Mouse (Mus musculus) neural tube, embryonic 14.5 days (tissue): ENCODE results near the gene Hic1. TPM values are rescaled to one million over a fixed set of nuclear protein-coding genes. Genes with fewer than 3 reads are reported as not detected.

Experiments used
- ATAC-seq: fragments of 200-750 bp; cut with Nextera tagmentation; 2 replicates; pipeline ENCODE4 v1.8.0; 2017; ENCODE audit warnings: low read depth, mild to moderate bottlenecking, moderate TSS enrichment, moderate library complexity
- H3K27ac ChIP-seq: fragments of 300-500 bp; sonication (generic); 2 replicates; pipeline ENCODE4 v1.5.1; 2014; ENCODE audit warnings: low read depth, mild to moderate bottlenecking, control low read depth, low read length, moderate library complexity, mixed read lengths
- H3K27me3 ChIP-seq: fragments of 300-500 bp; sonication (generic); 2 replicates; pipeline ENCODE4 v1.6.1; 2014; ENCODE audit warnings: low read length; ENCODE audit not compliant: control insufficient read depth, insufficient read depth
- H3K36me3 ChIP-seq: fragments of 300-500 bp; sonication (generic); 2 replicates; pipeline ENCODE4 v1.6.1; 2014; ENCODE audit warnings: low read length, mixed read lengths; ENCODE audit not compliant: control insufficient read depth, insufficient read depth
- H3K4me1 ChIP-seq: fragments of 300-500 bp; sonication (generic); 2 replicates; pipeline ENCODE4 v1.6.1; 2014; ENCODE audit warnings: low read length; ENCODE audit not compliant: control insufficient read depth, insufficient read depth
- H3K4me2 ChIP-seq: fragments of 300-500 bp; sonication (generic); 2 replicates; pipeline ENCODE4 v1.6.1; 2014; ENCODE audit warnings: mild to moderate bottlenecking, low read depth, low read length, control low read depth
- H3K4me3 ChIP-seq: fragments of 300-500 bp; sonication (generic); 2 replicates; pipeline ENCODE4 v1.5.1; 2014; ENCODE audit warnings: low read depth, low read length, control low read depth, mixed read lengths
- H3K9ac ChIP-seq: fragments of 300-500 bp; sonication (generic); replicated peaks from 2 replicates; pipeline ENCODE4 v1.6.1; 2014; ENCODE audit warnings: low read depth, mild to moderate bottlenecking, control low read depth, low read length, mixed read lengths
- H3K9me3 ChIP-seq: fragments of 300-500 bp; sonication (generic); 2 replicates; pipeline ENCODE4 v1.6.1; 2016; ENCODE audit warnings: low read length; ENCODE audit not compliant: control insufficient read depth
- WGBS: fragments of 180-500 bp; shearing (Covaris S2); extraction: QIAGEN DNeasy Blood & Tissue Kit; methylation state at CpG from one replicate; pipeline ENCODE4 v1.1.7; 2014; 5-methylcytosine and 5-hydroxymethylcytosine counted together
- polyA plus RNA-seq: library from polyadenylated mRNA; unstranded; fragments of >200 nt; fragmentation: Nextera tagmentation; extraction: Ambion mirVana; gene quantifications from 2 replicates; pipeline ENCODE4 v1.2.1, GENCODE M21; 2014

The Hic1 gene
- polyA plus RNA-seq, 1 experiment from 2014 or later: 0.33 TPM

DNA sequence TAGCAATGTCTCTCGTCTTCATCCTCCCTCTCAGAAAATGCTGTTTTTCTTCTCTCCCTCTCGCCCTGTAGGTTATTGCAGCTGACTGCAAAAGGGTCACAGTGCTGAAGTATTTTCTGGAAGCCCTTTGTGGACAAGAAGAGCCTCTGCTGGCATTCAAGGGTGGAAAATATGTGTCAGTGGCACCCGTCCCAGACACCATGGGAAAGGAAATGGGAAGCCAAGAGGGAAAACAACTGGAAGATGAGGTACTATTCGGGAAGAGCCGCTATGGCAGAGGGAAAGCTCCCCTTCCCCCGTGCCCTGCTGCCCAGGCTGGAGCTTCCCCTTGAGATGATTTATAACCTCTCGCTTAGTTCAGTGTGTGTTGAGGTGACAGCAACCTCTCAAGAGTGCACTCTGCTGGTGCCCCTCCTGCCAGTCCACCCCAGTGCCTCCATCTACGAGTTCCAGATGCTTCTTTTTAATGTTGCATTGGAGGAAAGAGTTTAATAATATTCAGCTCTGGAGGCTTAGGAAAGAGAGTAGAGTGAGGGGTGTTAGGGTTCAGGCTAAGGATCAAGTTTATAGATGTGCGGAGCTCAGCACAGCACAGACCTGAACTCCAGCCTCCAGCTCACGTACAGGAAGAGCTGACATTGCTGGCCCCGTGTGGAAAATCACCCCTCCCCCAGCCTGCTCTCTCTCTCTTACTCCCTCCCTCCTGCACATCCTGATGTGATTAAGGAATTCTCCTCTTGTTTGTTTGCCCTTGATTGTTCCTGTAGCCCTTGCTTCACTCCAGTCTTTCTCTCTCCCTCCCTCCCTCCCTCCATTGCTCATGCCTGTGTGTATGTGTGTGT lies 30.0 kb downstream of the Hic1 start:
- Histone ChIP-seq H3K4me2 (no peak overlapping the region), H3K4me3 (no peak overlapping the region), H3K36me3 (peaks cover 13% of the 10 kb centered on the region), H3K27ac (peak overlapping the region; percentile 45; the same call in 1 of the 2 replicates), H3K9ac (0 out of 2 replicates have a peak overlapping the region, but pooled peaks have one; percentile 25), H3K9me3 (no peaks in the 10 kb centered on the region), H3K27me3 (no peaks in the 10 kb centered on the region), H3K4me1 (peaks cover 13% of the 10 kb centered on the region; the same call in 1 of the 2 replicates)
- peak; percentile 28; the same call in 1 of the 2 replicates for ATAC-seq
- WGBS: 33% methylated on average over 11 of the region's 11 CpGs

DNA sequence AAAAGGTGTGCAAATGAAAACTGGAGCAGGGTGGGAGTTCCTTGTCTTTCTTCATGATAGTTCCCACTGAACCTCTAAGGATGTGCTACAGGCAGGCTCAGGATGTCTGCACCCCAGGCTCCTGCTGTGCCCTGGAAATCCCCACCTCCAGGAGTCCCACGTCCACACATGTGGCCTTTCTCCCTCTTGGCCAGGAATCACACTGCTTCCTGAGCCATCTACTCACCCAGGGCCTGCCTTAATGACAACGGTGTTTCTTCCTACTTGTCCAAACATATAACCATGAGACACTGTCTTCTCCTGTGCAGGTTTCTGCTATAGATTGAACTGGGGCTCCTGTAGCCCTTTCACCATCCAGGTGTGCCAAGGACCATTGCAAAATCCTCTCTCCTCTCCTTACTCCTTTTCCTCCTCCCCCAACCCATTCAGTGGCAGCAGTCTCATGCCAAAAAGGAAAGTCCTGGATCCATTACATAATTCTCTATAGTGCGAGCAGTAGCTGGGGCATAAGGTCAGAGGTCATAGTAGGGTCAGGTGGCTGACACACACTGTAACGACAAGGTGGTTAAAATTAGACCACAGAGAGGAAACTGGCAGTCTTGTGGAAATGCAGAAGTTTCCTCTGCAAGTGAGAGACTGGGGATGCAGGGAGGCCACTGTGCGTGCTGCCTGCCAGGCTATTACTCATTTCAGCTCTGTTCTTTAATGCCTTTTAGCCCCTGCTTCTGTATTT lies 32.5 kb downstream of the Hic1 start:
- no peak overlapping the region for H3K9ac ChIP-seq
- H3K27ac ChIP-seq: no peak overlapping the region
- peaks cover 30% of the 10 kb centered on the region for H3K4me1 ChIP-seq
- H3K9me3 ChIP-seq: no peaks in the 10 kb centered on the region
- H3K27me3 ChIP-seq: no peaks in the 10 kb centered on the region
- no peak overlapping the region for H3K4me2 ChIP-seq
- no peak overlapping the region for H3K4me3 ChIP-seq
- ATAC-seq: no peak
- H3K36me3 ChIP-seq: no peaks in the 10 kb centered on the region
- 60% methylated on average over 5 of the region's 5 CpGs for WGBS

DNA sequence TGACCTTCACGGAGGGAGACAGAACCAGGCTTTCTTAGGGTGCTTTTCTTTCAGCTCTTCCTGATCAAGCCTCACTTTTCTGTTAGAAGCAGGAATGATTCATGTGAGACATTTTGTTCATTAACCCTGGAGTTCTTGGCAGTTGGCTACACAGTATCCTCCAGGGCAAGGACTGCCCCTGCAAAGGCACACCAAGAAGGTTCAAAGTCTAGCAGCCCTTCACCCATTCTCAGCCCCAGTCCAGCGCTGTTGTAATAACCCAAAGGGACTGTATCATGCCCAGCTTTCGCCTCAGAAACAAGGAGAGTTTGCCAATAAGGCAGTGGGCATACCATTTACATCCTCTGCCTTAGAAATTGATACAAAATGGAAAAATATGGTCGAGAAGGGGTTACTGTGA lies 34.0 kb downstream of the Hic1 start:
- 95% methylated on average over 4 of the region's 4 CpGs for WGBS
- Histone ChIP-seq H3K27me3 (no peaks in the 10 kb centered on the region), H3K27ac (no peak overlapping the region), H3K9ac (no peak overlapping the region), H3K9me3 (no peaks in the 10 kb centered on the region), H3K4me3 (no peak overlapping the region), H3K4me1 (peaks cover 30% of the 10 kb centered on the region), H3K4me2 (no peak overlapping the region), H3K36me3 (no peaks in the 10 kb centered on the region)
- ATAC-seq: no peak

DNA sequence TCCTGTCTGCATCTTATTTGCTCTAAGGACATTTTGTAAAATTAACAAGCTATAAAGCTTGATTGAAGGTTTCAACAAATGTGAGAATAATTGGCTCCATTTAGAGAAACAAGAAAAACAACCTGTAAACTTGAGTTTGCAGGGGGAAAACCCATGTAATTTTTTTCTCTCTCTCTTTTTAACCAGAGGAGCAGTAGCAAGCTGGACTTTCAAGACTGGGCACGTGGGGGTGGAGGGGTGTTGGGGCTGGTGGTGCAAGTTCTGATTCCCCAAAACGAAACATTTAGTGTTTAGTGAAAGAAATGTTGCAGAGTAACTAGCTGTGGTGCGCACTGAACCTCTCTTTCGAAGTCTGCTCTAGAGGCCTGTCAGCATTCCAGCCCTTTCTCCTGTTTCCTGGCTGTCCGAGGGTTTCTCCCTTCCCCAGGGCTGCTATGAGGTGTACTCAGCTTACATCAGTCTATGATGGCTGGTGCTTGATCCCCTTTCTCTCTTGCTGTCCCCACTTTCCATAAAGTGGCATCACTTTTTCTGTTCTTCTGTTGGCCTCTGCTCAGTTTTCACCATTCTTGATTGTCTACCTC lies 34.7 kb downstream of the Hic1 start:
- H3K4me3 ChIP-seq: no peak overlapping the region
- peak overlapping the region; percentile 13; the same call in 1 of the 2 replicates for H3K27ac ChIP-seq
- no peaks in the 10 kb centered on the region for H3K27me3 ChIP-seq
- WGBS: 81% methylated on average over 5 of the region's 5 CpGs
- no peaks in the 10 kb centered on the region for H3K36me3 ChIP-seq
- no peaks in the 10 kb centered on the region for H3K9me3 ChIP-seq
- no peak for ATAC-seq
- H3K9ac ChIP-seq: no peak overlapping the region
- H3K4me1 ChIP-seq: peaks cover 29% of the 10 kb centered on the region
- H3K4me2 ChIP-seq: no peak overlapping the region

DNA sequence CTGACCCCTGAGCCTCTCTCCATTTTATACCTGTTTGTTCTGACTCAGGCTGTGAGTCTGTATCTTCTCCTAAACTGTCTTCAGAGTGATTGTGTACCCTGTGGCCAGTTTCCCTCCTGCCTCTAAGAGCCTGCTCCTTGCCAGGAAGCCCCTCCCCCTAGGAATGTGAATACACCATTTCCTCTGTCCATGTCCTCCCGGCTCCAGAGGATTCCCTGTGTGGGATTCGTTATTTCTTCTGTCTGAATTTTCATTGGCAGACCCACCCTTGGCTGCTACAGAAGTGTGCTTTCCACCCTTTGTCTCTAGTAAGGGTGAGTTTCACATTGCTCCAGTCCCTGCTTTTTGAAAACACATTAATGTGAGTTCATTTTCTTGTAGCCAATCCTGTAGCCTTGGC lies 35.4 kb downstream of the Hic1 start:
- Histone ChIP-seq H3K27ac (peak overlapping the region; percentile 62), H3K9me3 (no peaks in the 10 kb centered on the region), H3K27me3 (no peaks in the 10 kb centered on the region), H3K4me1 (peaks cover 23% of the 10 kb centered on the region), H3K4me2 (no peak overlapping the region), H3K4me3 (no peak overlapping the region), H3K36me3 (no peaks in the 10 kb centered on the region), H3K9ac (no peak overlapping the region)
- WGBS: 8% methylated on average over 2 of the region's 2 CpGs
- peak; percentile 58; the same call in 1 of the 2 replicates for ATAC-seq

DNA sequence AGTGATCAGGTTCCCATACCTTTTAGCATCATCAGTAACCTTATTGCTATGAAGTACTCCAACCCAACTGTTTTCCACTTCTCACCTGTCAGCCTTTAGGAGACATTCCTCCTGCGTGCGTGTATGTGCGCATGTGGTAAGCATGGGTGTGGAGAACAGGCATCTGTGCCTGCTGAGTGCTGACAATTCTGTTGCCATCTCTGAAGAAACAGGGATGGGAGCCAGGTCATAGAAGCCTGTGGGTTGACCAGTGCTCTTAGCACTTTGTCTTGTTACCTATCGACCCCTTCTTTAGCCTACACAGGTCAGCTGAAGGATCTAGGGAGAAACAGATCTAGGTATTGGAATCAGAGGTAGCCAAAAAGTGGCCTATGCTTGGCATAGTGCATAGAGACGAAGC lies 35.9 kb downstream of the Hic1 start:
- ATAC-seq: no peak
- peak overlapping the region; percentile 62 for H3K27ac ChIP-seq
- no peaks in the 10 kb centered on the region for H3K27me3 ChIP-seq
- H3K4me1 ChIP-seq: peaks cover 21% of the 10 kb centered on the region
- H3K4me2 ChIP-seq: no peak overlapping the region
- H3K4me3 ChIP-seq: no peak overlapping the region
- H3K9me3 ChIP-seq: no peaks in the 10 kb centered on the region
- no peaks in the 10 kb centered on the region for H3K36me3 ChIP-seq
- WGBS: 90% methylated on average over 5 of the region's 5 CpGs
- H3K9ac ChIP-seq: no peak overlapping the region

DNA sequence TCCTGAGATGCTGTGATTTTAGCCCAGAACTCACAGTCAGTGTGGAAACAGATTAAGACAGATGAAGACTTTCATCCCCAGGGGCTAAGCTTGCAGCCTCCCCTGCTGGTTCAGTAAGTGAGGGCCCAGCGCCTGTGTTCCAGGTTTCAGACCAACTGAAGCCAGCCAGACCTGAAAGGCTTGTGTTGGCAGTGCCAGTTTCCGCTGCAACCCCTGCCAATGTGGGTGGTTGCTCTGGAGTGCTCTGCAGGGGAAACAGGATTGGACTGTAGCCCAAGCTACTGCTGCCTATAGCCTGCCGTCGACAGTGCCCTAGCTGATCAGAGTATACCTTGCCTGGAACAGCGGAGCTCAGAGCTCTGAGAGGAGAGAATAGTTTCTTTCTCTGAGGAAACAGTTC lies 37.0 kb downstream of the Hic1 start:
- Histone ChIP-seq H3K4me2 (no peak overlapping the region), H3K4me3 (no peak overlapping the region), H3K36me3 (no peaks in the 10 kb centered on the region), H3K9me3 (no peaks in the 10 kb centered on the region), H3K9ac (no peak overlapping the region), H3K27ac (peak overlapping the region; percentile 30; the same call in 1 of the 2 replicates), H3K4me1 (peaks cover 21% of the 10 kb centered on the region), H3K27me3 (no peaks in the 10 kb centered on the region)
- no peak for ATAC-seq
- 66% methylated on average over 5 of the region's 5 CpGs for WGBS

DNA sequence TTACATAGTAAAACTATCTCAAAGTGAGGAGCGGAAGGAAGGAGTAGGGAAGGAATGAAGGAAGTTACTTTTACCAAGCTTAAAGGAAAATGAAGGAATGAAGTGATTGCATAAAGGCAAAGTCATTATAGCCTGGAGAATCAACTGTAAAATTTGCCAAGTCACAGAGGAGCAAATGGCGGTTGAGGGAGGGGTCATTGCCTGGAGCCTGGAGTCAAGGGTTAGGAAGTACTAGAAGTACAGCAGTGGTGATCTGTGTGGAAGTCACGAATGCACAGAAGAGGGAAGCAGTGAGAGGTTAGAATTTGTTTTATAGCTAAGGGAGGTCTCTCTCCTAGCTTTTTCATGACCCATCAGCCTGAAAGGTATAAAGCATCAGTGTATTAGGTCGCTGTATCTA lies 38.0 kb downstream of the Hic1 start:
- Histone ChIP-seq H3K9ac (no peak overlapping the region), H3K27me3 (no peaks in the 10 kb centered on the region), H3K27ac (no peak overlapping the region), H3K36me3 (no peaks in the 10 kb centered on the region), H3K9me3 (no peaks in the 10 kb centered on the region), H3K4me1 (peaks cover 21% of the 10 kb centered on the region), H3K4me2 (no peak overlapping the region), H3K4me3 (no peak overlapping the region)
- 88% methylated on average over 4 of the region's 4 CpGs for WGBS
- ATAC-seq: no peak

DNA sequence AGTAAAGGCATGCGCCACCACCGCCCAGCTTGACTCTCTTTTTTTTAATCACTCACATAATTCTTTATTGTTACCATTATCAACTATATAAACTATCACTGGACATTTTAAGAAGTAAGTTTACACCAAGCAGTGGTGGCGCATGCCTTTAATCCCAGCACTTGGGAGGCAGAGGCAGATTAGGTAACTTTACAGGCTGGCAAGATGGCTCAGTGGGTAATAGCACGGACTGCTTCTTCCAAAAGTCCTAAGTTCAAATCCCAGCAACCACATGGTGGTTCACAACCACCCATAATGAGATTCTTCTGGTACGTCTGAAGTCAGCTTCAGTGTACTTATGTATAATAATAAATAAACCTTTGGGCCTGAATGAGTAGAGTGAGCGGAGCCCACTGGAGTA lies 39.8 kb downstream of the Hic1 start:
- WGBS: 95% methylated on average over 6 of the region's 6 CpGs
- Histone ChIP-seq H3K36me3 (no peaks in the 10 kb centered on the region), H3K9ac (no peak overlapping the region), H3K4me3 (no peak overlapping the region), H3K27me3 (no peaks in the 10 kb centered on the region), H3K4me2 (no peak overlapping the region), H3K4me1 (peaks cover 19% of the 10 kb centered on the region), H3K27ac (no peak overlapping the region), H3K9me3 (no peaks in the 10 kb centered on the region)
- no peak for ATAC-seq
